Mouse (Mus musculus): ENCODE results near the gene Dnaaf2. TPM values are rescaled to one million over a fixed set of nuclear protein-coding genes. Genes with fewer than 3 reads are reported as not detected.

The Dnaaf2 gene
- polyA plus RNA-seq, 1 experiment from 2014 or later, result 3.4 TPM

GRCm38 (mm10) chr12:69150049-69150448, 48.2 kb downstream of the Dnaaf2 start:
- TF ChIP-seq CTCF (IDR thresholded peaks at IDR 0.05; ENCODE audit: low read depth), result no peak
- Histone ChIP-seq H3K4me2 (replicated peaks; ENCODE audit: low read depth) (no peak overlapping the region), H3K27me3 (replicated peaks; ENCODE audit: control insufficient read depth, insufficient read depth, low read length) (no peaks in the 10 kb centered on the region), H3K9me3 (ENCODE audit: control insufficient read depth) (no peaks in the 10 kb centered on the region), H3K4me1 (replicated peaks; ENCODE audit: control insufficient read depth, insufficient read depth, low read length) (no peaks in the 10 kb centered on the region), H3K36me3 (ENCODE audit: control insufficient read depth, insufficient read depth) (no peaks in the 10 kb centered on the region), H3K27ac (ENCODE audit: low read depth, low read length) (no peak overlapping the region), H3K4me3 (ENCODE audit: low read depth, low read length) (no peak overlapping the region), H3K9ac (ENCODE audit: low read depth, low read length) (no peak overlapping the region)
- ATAC-seq, result no peak
- WGBS, result 42% methylated on average over 13 of the region's 13 CpGs

DNA sequence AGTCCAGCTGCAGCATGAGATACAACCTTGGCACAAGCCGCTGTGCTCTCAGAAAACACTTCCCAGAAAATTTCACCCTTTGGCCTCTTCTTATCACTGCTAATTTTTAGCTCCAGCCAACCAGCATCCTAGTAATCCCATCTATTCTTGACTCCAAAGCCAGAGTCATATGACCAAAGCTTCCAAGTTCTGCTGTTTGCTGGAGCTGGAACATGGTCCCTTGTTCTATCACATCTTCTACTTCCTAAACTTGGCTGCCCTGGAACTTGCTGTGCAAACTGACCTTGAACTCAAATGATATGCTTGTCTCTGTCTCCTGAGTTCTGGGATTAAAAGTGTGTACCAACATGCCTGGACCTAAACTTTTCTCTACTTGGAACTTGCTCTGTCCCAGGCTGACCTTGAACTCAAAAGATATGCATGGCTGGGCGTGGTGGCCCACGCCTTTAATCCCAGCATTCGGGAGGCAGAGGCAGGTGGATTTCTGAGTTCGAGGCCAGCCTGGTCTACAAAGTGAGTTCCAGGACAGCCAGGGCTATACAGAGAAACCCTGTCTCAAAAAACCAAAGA, 51.0 kb downstream of the Dnaaf2 start:
- ATAC-seq, result no peak
- no peak for TF ChIP-seq CTCF (IDR thresholded peaks at IDR 0.05; ENCODE audit: low read depth)
- Histone ChIP-seq H3K9me3 (ENCODE audit: control insufficient read depth) (no peaks in the 10 kb centered on the region), H3K36me3 (ENCODE audit: control insufficient read depth, insufficient read depth) (no peaks in the 10 kb centered on the region), H3K4me1 (replicated peaks; ENCODE audit: control insufficient read depth, insufficient read depth, low read length) (no peaks in the 10 kb centered on the region), H3K27ac (ENCODE audit: low read depth, low read length) (no peak overlapping the region), H3K4me2 (replicated peaks; ENCODE audit: low read depth) (no peak overlapping the region), H3K9ac (ENCODE audit: low read depth, low read length) (no peak overlapping the region), H3K4me3 (ENCODE audit: low read depth, low read length) (no peak overlapping the region), H3K27me3 (replicated peaks; ENCODE audit: control insufficient read depth, insufficient read depth, low read length) (no peaks in the 10 kb centered on the region)
- 90% methylated on average over 5 of the region's 5 CpGs for WGBS

GRCm38 (mm10) chr12:69143460-69143859, 54.8 kb downstream of the Dnaaf2 start:
- no peak overlapping the region for H3K4me3 ChIP-seq (ENCODE audit: low read depth, low read length)
- TF ChIP-seq CTCF (IDR thresholded peaks at IDR 0.05; ENCODE audit: low read depth), result no peak
- no peak overlapping the region for H3K4me2 ChIP-seq (replicated peaks; ENCODE audit: low read depth)
- no peaks in the 10 kb centered on the region for H3K4me1 ChIP-seq (replicated peaks; ENCODE audit: control insufficient read depth, insufficient read depth, low read length)
- no peaks in the 10 kb centered on the region for H3K27me3 ChIP-seq (replicated peaks; ENCODE audit: control insufficient read depth, insufficient read depth, low read length)
- ATAC-seq, result no peak
- H3K27ac ChIP-seq (ENCODE audit: low read depth, low read length), result no peak overlapping the region
- WGBS, result 75% methylated on average over 6 of the region's 6 CpGs
- no peaks in the 10 kb centered on the region for H3K36me3 ChIP-seq (ENCODE audit: control insufficient read depth, insufficient read depth)
- no peak overlapping the region for H3K9ac ChIP-seq (ENCODE audit: low read depth, low read length)
- H3K9me3 ChIP-seq (ENCODE audit: control insufficient read depth), result no peaks in the 10 kb centered on the region

DNA sequence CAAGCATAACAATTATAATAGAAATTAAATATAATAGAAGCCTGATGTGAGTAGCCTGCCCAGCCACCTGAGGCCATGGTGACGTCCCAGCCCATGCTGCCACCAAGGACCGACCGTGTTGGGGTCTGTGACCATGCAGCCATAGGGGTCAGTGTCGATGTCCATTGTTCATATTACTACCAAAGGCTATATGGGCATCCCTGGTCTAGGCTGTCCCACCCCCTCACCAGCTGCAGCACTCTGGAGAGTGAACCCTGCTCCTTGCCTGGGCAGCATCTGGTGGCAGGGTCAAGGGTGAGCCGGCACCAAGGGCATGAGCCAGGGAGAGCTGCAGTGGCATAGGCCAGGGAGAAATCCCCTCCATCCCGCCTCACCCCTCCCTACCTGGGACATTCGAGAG, 58.4 kb downstream of the Dnaaf2 start:
- 92% methylated on average over 7 of the region's 7 CpGs for WGBS
- H3K27me3 ChIP-seq (replicated peaks; ENCODE audit: control insufficient read depth, insufficient read depth, low read length), result no peaks in the 10 kb centered on the region
- no peak overlapping the region for H3K27ac ChIP-seq (ENCODE audit: low read depth, low read length)
- H3K4me1 ChIP-seq (replicated peaks; ENCODE audit: control insufficient read depth, insufficient read depth, low read length), result no peaks in the 10 kb centered on the region
- H3K4me2 ChIP-seq (replicated peaks; ENCODE audit: low read depth), result no peak overlapping the region
- TF ChIP-seq CTCF (IDR thresholded peaks at IDR 0.05; ENCODE audit: low read depth), result no peak
- no peak overlapping the region for H3K4me3 ChIP-seq (ENCODE audit: low read depth, low read length)
- H3K9me3 ChIP-seq (ENCODE audit: control insufficient read depth), result no peaks in the 10 kb centered on the region
- H3K9ac ChIP-seq (ENCODE audit: low read depth, low read length), result no peak overlapping the region
- ATAC-seq, result no peak
- no peaks in the 10 kb centered on the region for H3K36me3 ChIP-seq (ENCODE audit: control insufficient read depth, insufficient read depth)

- no peak overlapping the region for H3K4me2 ChIP-seq (replicated peaks; ENCODE audit: low read depth)
- no peak for ATAC-seq
- H3K4me3 ChIP-seq (ENCODE audit: low read depth, low read length), result no peak overlapping the region
- no peak for TF ChIP-seq CTCF (IDR thresholded peaks at IDR 0.05; ENCODE audit: low read depth)
- H3K4me1 ChIP-seq (replicated peaks; ENCODE audit: control insufficient read depth, insufficient read depth, low read length), result no peaks in the 10 kb centered on the region
- no peak overlapping the region for H3K27ac ChIP-seq (ENCODE audit: low read depth, low read length)
- no peaks in the 10 kb centered on the region for H3K9me3 ChIP-seq (ENCODE audit: control insufficient read depth)
- no peaks in the 10 kb centered on the region for H3K36me3 ChIP-seq (ENCODE audit: control insufficient read depth, insufficient read depth)
- 93% methylated on average over 3 of the region's 3 CpGs for WGBS
- no peak overlapping the region for H3K9ac ChIP-seq (ENCODE audit: low read depth, low read length)
- H3K27me3 ChIP-seq (replicated peaks; ENCODE audit: control insufficient read depth, insufficient read depth, low read length), result no peaks in the 10 kb centered on the region
Measured at GRCm38 (mm10) chr12:69139201-69139600, 59.0 kb downstream of the Dnaaf2 start.

Small RNA genes within 50 kb of the gene (microRNA-seq; reads per million reads assigned to microRNA genes)
- gene Gm47287 (not detected), gene Gm47295 (1.1 reads per million)

Other genes with a start within 250 kb of the Dnaaf2 start
- 1,572 and 1,602 TPM in 2 replicates for gene Rps29, start 39.2 kb downstream of the Dnaaf2 start, polyA plus RNA-seq (2015; fragmentation: Nextera tagmentation; extraction: Ambion mirVana)
- gene Lrr1, start 29.6 kb downstream of the Dnaaf2 start, polyA plus RNA-seq (2015; fragmentation: Nextera tagmentation; extraction: Ambion mirVana), result 3.5 and 5.5 TPM in 2 replicates
- gene Rpl36al, start 14.3 kb downstream of the Dnaaf2 start, polyA plus RNA-seq (2015; fragmentation: Nextera tagmentation; extraction: Ambion mirVana), result 628 and 634 TPM in 2 replicates
- 41.5 and 46.9 TPM in 2 replicates for gene Mgat2, start 14.3 kb downstream of the Dnaaf2 start, polyA plus RNA-seq (2015; fragmentation: Nextera tagmentation; extraction: Ambion mirVana)
- gene Gm49383, start 1.3 kb downstream of the Dnaaf2 start, polyA plus RNA-seq (2015; fragmentation: Nextera tagmentation; extraction: Ambion mirVana), result 9.9 and 10.2 TPM in 2 replicates
- 9.1 and 9.5 TPM in 2 replicates for gene Gm49384, start 5.8 kb upstream of the Dnaaf2 start, polyA plus RNA-seq (2015; fragmentation: Nextera tagmentation; extraction: Ambion mirVana)
- gene Pole2, start 29.8 kb upstream of the Dnaaf2 start, polyA plus RNA-seq (2015; fragmentation: Nextera tagmentation; extraction: Ambion mirVana), result 5.4 and 6.7 TPM in 2 replicates
- 8.1 and 8.3 TPM in 2 replicates for gene Klhdc1, start 42.7 kb upstream of the Dnaaf2 start, polyA plus RNA-seq (2015; fragmentation: Nextera tagmentation; extraction: Ambion mirVana)
- gene Klhdc2, start 98.3 kb upstream of the Dnaaf2 start, polyA plus RNA-seq (2015; fragmentation: Nextera tagmentation; extraction: Ambion mirVana), result 67.7 and 70.3 TPM in 2 replicates
- 41.9 and 45.3 TPM in 2 replicates for gene Nemf, start 158.7 kb upstream of the Dnaaf2 start, polyA plus RNA-seq (2015; fragmentation: Nextera tagmentation; extraction: Ambion mirVana)
- gene Arf6, start 173.7 kb upstream of the Dnaaf2 start, polyA plus RNA-seq (2015; fragmentation: Nextera tagmentation; extraction: Ambion mirVana), result 82.7 and 86.3 TPM in 2 replicates
- gene Gm9887, start 174.0 kb upstream of the Dnaaf2 start, polyA plus RNA-seq (2015; fragmentation: Nextera tagmentation; extraction: Ambion mirVana), result 1.9 and 2.4 TPM in 2 replicates

Data from intestine, postnatal 0 days (tissue).